Mouse (Mus musculus) heart, embryonic 16.5 days (tissue): ENCODE measurements around the gene Ubc. TPM values are rescaled to one million over a fixed set of nuclear protein-coding genes. Genes with fewer than 3 reads are reported as not detected.

Experiments
- polyA plus RNA-seq: library from polyadenylated mRNA; unstranded; fragments of >200 nt; fragmentation: Nextera tagmentation; extraction: Ambion mirVana; gene quantifications from 2 replicates; pipeline ENCODE4 v1.2.1, GENCODE M21; 2015

Gene Ubc
- polyA plus RNA-seq, 1 experiment from 2014 or later: 928 TPM

Other genes starting within 250 kb of the Ubc start
- 17.6 and 19.1 TPM in 2 replicates for gene Ncor2, start 211.0 kb downstream of the Ubc start, polyA plus RNA-seq
- 72.9 and 75.5 TPM in 2 replicates for gene Scarb1, start 49.1 kb downstream of the Ubc start, polyA plus RNA-seq
- gene Gm10382, start 880 bp downstream of the Ubc start, polyA plus RNA-seq: 0.27 and 0.30 TPM in 2 replicates
- gene Dhx37, start 43.9 kb upstream of the Ubc start, polyA plus RNA-seq: 8.5 and 10.5 TPM in 2 replicates
- 44.1 and 45.2 TPM in 2 replicates for gene Bri3bp, start 51.4 kb upstream of the Ubc start, polyA plus RNA-seq
- gene Aacs, start 85.6 kb upstream of the Ubc start, polyA plus RNA-seq: 15.6 and 16.7 TPM in 2 replicates
- gene Tmem132b, start 141.6 kb upstream of the Ubc start, polyA plus RNA-seq: 0.01 TPM in 1 of 2 replicates, not detected in the other